In genomic region chr9:60848730-60849129, GRCm38 (mm10) we compare ENCODE assay signal across 11 mouse cellular contexts. TPM values are rescaled to one million over a fixed set of nuclear protein-coding genes. Genes with fewer than 3 reads are reported as not detected.
DNase-seq lines count a peak whose midpoint lies in the region; ATAC-seq and TF ChIP-seq lines count a peak whose summit lies in the region.
"Had no signal": no experiment of that assay in that cellular context is flagged by ENCODE, and none has a peak within 500 bp of the region (broad histone marks: within the 10 kb centered on the region; RNA-seq: fewer than 3 reads in every experiment).

No protein-coding gene starts in this region.

- no peak overlapping the region for H3K4me3 ChIP-seq in heart, adult 2 months
- no peak overlapping the region for H3K4me3 ChIP-seq in heart, embryonic 11.5 days (ENCODE audit: low read depth, low read length)
- no peak overlapping the region for H3K4me3 ChIP-seq in stomach, embryonic 15.5 days (replicated peaks)
- no peak overlapping the region for H3K4me3 ChIP-seq in stomach, postnatal 0 days (ENCODE audit: low read depth, low read length)
- no peak overlapping the region for H3K4me3 ChIP-seq in stomach, embryonic 16.5 days (replicated peaks; ENCODE audit: low read length)

- H3K79me2 ChIP-seq in heart, adult 2 months (replicated peaks; ENCODE audit: control insufficient read depth, insufficient read depth, low read length), result peaks cover 2% of the 10 kb centered on the region; the same call in 1 of the 2 replicates

- TF ChIP-seq EP300 in heart, adult 2 months (IDR thresholded peaks at IDR 0.05; ENCODE audit: insufficient read depth, low read depth, low read length), result 0 out of 2 replicates have a peak, but pooled peaks have one; percentile 56
- no peak for TF ChIP-seq EP300 in stomach, postnatal 0 days (optimal IDR thresholded peaks at IDR 0.05)

- no peak for ATAC-seq in heart, embryonic 11.5 days (replicated peaks; ENCODE audit: insufficient number of reproducible peaks, low FRiP score, low TSS enrichment)
- no peak for ATAC-seq in stomach, embryonic 15.5 days (ENCODE audit: insufficient read depth, low FRiP score, low read depth)
- no peak for ATAC-seq in stomach, postnatal 0 days (ENCODE audit: low FRiP score, low TSS enrichment)
- no peak for ATAC-seq in stomach, embryonic 16.5 days (ENCODE audit: insufficient read depth, low FRiP score)

- peak overlapping the region; percentile 80 for H3K27ac ChIP-seq in heart, adult 2 months
- H3K27ac ChIP-seq in heart, embryonic 11.5 days (ENCODE audit: low read depth, low read length), result no peak overlapping the region
- H3K27ac ChIP-seq in stomach, embryonic 15.5 days, result peak overlapping the region; percentile 49
- H3K27ac ChIP-seq in stomach, postnatal 0 days (replicated peaks), result no peak overlapping the region
- peak overlapping the region; percentile 69 for H3K27ac ChIP-seq in stomach, embryonic 16.5 days (ENCODE audit: low read length)
- H3K27ac ChIP-seq: liver, embryonic 14.5 days had no signal

- peaks cover 4% of the 10 kb centered on the region; the same call in 1 of the 2 replicates for H3K36me3 ChIP-seq in heart, adult 2 months (ENCODE audit: control insufficient read depth, insufficient read depth, low read length)
- H3K36me3 ChIP-seq in heart, embryonic 11.5 days (ENCODE audit: control insufficient read depth, insufficient read depth, low read length), result no peaks in the 10 kb centered on the region
- peaks cover 4% of the 10 kb centered on the region; the same call in 1 of the 2 replicates for H3K36me3 ChIP-seq in stomach, embryonic 15.5 days
- no peaks in the 10 kb centered on the region; the same call in 1 of the 2 replicates for H3K36me3 ChIP-seq in stomach, postnatal 0 days (ENCODE audit: control insufficient read depth, insufficient read depth, low read length)
- H3K36me3 ChIP-seq in stomach, embryonic 16.5 days (ENCODE audit: control insufficient read depth, insufficient read depth, low read length), result no peaks in the 10 kb centered on the region

- 40% methylated on average over 9 of the region's 9 CpGs for WGBS in heart, adult 2 months
- WGBS in heart, embryonic 11.5 days (ENCODE audit: insufficient replicate concordance), result 55% methylated on average over 9 of the region's 9 CpGs
- WGBS in stomach, embryonic 15.5 days, result 31% methylated on average over 9 of the region's 9 CpGs
- 24% methylated on average over 9 of the region's 9 CpGs for WGBS in stomach, postnatal 0 days
- WGBS in stomach, embryonic 16.5 days, result 17% methylated on average over 9 of the region's 9 CpGs

- peak; percentile 51; the same call in 1 of the 2 replicates for TF ChIP-seq POLR2A in heart, adult 2 months (IDR thresholded peaks at IDR 0.05; ENCODE audit: insufficient read depth, low read depth, low read length)

- H3K27me3 ChIP-seq in heart, adult 2 months (ENCODE audit: control insufficient read depth, insufficient read depth, low read length), result no peaks in the 10 kb centered on the region
- H3K27me3 ChIP-seq in heart, embryonic 11.5 days (ENCODE audit: control insufficient read depth, insufficient read depth, low read length), result no peaks in the 10 kb centered on the region
- no peaks in the 10 kb centered on the region for H3K27me3 ChIP-seq in stomach, embryonic 15.5 days (replicated peaks)
- H3K27me3 ChIP-seq in stomach, postnatal 0 days (ENCODE audit: control insufficient read depth, insufficient read depth, low read length), result no peaks in the 10 kb centered on the region
- no peaks in the 10 kb centered on the region for H3K27me3 ChIP-seq in stomach, embryonic 16.5 days (ENCODE audit: control insufficient read depth, insufficient read depth, low read length)
- H3K27me3 ChIP-seq: CH12.LX had no signal

- H3K4me2 ChIP-seq in heart, embryonic 11.5 days, result no peak overlapping the region
- no peak overlapping the region for H3K4me2 ChIP-seq in stomach, embryonic 15.5 days
- H3K4me2 ChIP-seq in stomach, postnatal 0 days (replicated peaks; ENCODE audit: low read depth), result no peak overlapping the region
- no peak overlapping the region for H3K4me2 ChIP-seq in stomach, embryonic 16.5 days (ENCODE audit: low read depth, low read length)

- H3K4me1 ChIP-seq in heart, adult 2 months (ENCODE audit: control insufficient read depth, insufficient read depth, low read length), result peaks cover 17% of the 10 kb centered on the region
- H3K4me1 ChIP-seq in heart, embryonic 11.5 days (ENCODE audit: control insufficient read depth, insufficient read depth, low read length), result peaks cover 3% of the 10 kb centered on the region
- H3K4me1 ChIP-seq in stomach, embryonic 15.5 days, result peaks cover 2% of the 10 kb centered on the region; the same call in 1 of the 2 replicates
- no peaks in the 10 kb centered on the region for H3K4me1 ChIP-seq in stomach, postnatal 0 days (replicated peaks; ENCODE audit: control insufficient read depth, insufficient read depth)
- peaks cover 15% of the 10 kb centered on the region for H3K4me1 ChIP-seq in stomach, embryonic 16.5 days (ENCODE audit: control insufficient read depth, insufficient read depth, low read length)

- no peak overlapping the region; the same call in 1 of the 2 replicates for H3K9ac ChIP-seq in heart, adult 2 months (ENCODE audit: low read depth, low read length)
- no peak overlapping the region for H3K9ac ChIP-seq in heart, embryonic 11.5 days (ENCODE audit: low read depth, low read length)
- no peak overlapping the region for H3K9ac ChIP-seq in stomach, embryonic 15.5 days
- H3K9ac ChIP-seq in stomach, postnatal 0 days (ENCODE audit: low read length), result no peak overlapping the region
- H3K9ac ChIP-seq in stomach, embryonic 16.5 days (ENCODE audit: low read length), result 0 out of 2 replicates have a peak overlapping the region, but pooled peaks have one; percentile 11
- H3K9ac ChIP-seq: liver, embryonic 14.5 days had no signal

- no peaks in the 10 kb centered on the region for H3K9me3 ChIP-seq in heart, embryonic 11.5 days (replicated peaks; ENCODE audit: control insufficient read depth, low read length)
- no peaks in the 10 kb centered on the region for H3K9me3 ChIP-seq in stomach, embryonic 15.5 days
- no peaks in the 10 kb centered on the region for H3K9me3 ChIP-seq in stomach, postnatal 0 days (ENCODE audit: control insufficient read depth, low read length)
- H3K9me3 ChIP-seq in stomach, embryonic 16.5 days (replicated peaks; ENCODE audit: control insufficient read depth, low read length), result no peaks in the 10 kb centered on the region

- intact Hi-C loops in heart, adult 2 months (cut with DNase I), result loop anchor here (1.0 kb wide), 1 partner anchor 10 kb away; no protein-coding TSS in a partner anchor

- DNase-seq in heart, adult 2 months, result peak in 1 of 2 experiments; percentile 37
- no peak for DNase-seq in stomach, postnatal 0 days (ENCODE audit: low spot score)
- peak; percentile 47 to 73 for DNase-seq in kidney, postnatal 25 days
- DNase-seq in urinary bladder, adult 18-20 months (ENCODE audit: low spot score in 2 of 2), result no peak
- no peak for DNase-seq in thymus, postnatal 0 days (ENCODE audit: low spot score)
- DNase-seq: cerebellum, adult 8-10 months had no signal

- TF ChIP-seq CTCF in heart, adult 2 months (IDR thresholded peaks at IDR 0.05), result no peak
- TF ChIP-seq CTCF in stomach, postnatal 0 days (IDR thresholded peaks at IDR 0.05; ENCODE audit: low read depth), result no peak

RNA-seq across cellular contexts. Expression of gene Uaca, which starts 54.4 kb away (rescaled TPM):
- 10 to 100 TPM; 42.7 to 53.5 TPM for total RNA-seq in heart, adult 2 months (2021)
- polyA plus RNA-seq in heart, adult 2 months (2012; rRNA removed), result 10.6 and 14.8 TPM in 2 replicates
- polyA plus RNA-seq in heart, embryonic 11.5 days (2014; fragmentation: Nextera tagmentation; extraction: Ambion mirVana), result 19.2 and 26.8 TPM in 2 replicates
- polyA plus RNA-seq in stomach, embryonic 15.5 days (2015; fragmentation: Nextera tagmentation; extraction: Ambion mirVana), result 35.9 and 36.1 TPM in 2 replicates
- 17.3 and 18.6 TPM in 2 replicates for polyA plus RNA-seq in stomach, postnatal 0 days (2015; fragmentation: Nextera tagmentation; extraction: Ambion mirVana)
- polyA plus RNA-seq in stomach, embryonic 16.5 days (2015; fragmentation: Nextera tagmentation; extraction: Ambion mirVana), result 42.0 and 48.7 TPM in 2 replicates
- polyA plus RNA-seq in thymus, postnatal 0 days (2015; fragmentation: Nextera tagmentation; extraction: Ambion mirVana), result 11.7 and 12.4 TPM in 2 replicates

Comparison
In these comparisons a context has a peak if more than half of its experiments do, and no peak if none do; other contexts are left out.
1. H3K27ac ChIP-seq: peak in heart, adult 2 months (single experiment), stomach, embryonic 15.5 days (single experiment) and stomach, embryonic 16.5 days (single experiment); none in heart, embryonic 11.5 days (single experiment) and stomach, postnatal 0 days (single experiment).
2. DNase-seq: peak in kidney, postnatal 25 days (2 of 2); none in stomach, postnatal 0 days (single experiment), urinary bladder, adult 18-20 months (0 of 2) and thymus, postnatal 0 days (single experiment).